Mouse (Mus musculus): Measurements from ENCODE around the gene Fyn.
A peak's percentile ranks its signal among the peaks of the same experiment; 100 is the strongest.

Fyn gene

DNA sequence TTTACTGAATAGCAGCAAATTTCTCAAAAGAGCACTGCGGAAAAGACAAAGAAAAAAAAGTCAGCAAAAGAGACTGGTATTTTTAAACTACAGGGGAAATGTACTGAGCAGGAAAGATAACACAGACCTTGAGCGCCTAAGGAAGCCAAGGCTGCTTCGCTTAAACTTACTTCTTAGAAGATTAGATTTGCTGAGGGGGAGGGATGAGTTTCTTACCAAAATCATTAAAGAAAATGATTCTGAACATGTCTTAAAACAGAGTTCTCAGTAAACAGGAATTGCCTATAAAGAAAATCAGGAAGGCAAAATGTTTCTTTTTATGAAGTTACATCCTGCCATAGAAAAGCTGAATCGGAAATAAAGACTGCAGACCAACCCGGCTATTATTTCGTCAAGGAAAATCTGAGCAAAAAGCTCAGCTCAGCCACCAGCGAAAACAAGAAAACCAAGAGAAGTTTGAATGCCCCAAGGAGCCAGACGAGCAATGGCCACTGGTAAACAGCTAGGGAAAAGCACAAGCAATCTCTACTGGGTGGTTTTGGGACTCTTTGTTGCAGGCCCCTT, at the start of gene Fyn:
TSS of gene Fyn (plus strand) at position 284 of the 564 bp plus-strand sequence.
- no peak for DNase-seq (ENCODE audit: low read depth, low spot score)

DNA sequence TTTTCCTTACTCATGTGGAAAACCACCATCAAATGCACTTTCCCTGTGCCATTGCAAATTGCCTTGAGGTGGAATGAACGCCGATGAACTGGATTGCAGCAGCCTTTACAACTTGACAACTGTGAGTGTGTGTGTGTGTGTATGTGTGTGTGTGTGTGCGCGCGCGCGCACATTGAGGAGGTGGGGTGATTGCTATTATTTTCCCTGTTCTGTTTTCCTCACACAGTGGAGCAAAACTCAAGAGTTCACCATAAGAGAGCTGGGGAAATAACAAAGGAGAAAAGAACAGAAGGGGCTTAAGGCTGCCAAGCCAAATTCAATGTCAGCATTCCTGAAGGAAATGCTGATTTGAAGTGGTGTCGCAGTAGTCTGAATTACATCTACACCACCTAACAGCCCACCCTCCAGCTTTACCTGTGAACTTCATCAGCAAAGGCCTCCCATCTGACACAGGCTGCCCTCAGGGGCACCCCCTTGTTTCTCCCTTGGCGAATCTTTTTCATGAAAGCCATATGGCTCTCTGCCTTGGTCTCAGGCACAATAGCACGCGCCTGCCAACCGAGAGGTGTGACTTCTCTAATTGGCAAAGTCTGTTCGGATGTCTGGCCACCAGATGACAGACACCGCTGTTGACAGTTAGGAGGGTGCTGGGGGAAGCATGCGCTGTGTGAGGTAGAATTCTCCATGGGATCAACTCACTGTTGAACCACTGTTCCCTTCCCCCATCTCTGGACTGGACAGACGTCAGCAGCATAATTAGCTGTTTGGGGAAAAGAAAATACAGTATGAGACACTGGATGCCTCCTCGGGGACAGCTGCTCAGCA, 47.6 kb upstream of the Fyn start:
- DNase-seq (ENCODE audit: low read depth, low spot score): no peak

DNA sequence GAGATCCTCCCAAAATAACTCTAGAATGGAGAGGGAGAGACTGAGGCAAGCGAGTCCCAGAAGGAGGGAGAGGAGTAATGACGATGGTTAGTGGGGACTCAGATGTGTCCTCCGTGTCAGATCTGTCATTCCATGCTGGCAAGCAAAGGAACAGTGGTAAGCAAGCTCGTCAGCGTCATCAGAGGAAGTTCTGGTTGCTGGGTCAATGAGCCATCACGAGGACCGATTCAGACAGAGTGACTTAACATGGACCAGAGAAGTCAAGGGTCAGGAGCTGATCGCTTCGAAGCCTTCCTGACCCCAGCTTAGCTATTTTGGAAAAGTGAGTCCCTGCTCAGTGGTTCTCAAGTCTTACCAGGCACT, 47.1 kb upstream of the Fyn start:
- no peak for DNase-seq (ENCODE audit: low read depth, low spot score)

DNA sequence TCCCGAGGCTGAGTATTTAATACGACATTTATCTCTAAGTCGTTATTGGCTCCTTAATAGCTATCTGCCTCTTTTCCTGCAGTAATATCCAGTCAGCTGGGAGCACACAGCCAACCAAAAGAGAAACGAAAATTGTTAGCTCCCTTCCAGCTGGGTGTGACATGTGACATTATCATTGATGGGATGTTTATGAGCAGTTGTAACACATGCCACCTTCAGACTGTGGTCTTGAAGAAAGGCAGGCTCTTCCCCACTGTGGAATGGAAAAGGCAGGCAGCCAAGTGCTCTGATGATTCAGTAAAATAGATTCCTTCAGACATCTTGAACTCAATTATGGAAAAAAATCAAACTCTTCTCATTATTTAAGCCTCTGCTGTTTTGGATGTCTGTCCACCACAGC, 46.5 kb upstream of the Fyn start:
- no peak for DNase-seq (ENCODE audit: low read depth, low spot score)

DNA sequence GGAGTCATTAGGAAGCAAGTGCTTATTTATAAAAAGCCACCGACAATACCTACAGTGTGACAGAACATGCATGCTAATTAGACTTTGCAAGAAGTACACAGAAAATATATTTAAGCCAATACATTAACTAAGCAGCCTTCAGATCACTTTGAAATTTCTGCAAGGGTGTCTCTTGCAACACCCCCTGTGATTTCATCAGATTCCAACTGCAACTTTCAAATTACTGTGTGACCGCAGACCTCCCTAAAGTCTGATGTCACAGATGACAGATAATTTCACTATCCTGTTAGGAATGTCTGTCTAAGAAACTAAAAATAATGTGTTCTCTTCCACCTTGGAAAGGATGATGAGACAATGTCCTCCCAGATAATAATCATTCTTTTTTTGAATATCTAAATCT, 44.4 kb upstream of the Fyn start:
- DNase-seq (ENCODE audit: low read depth, low spot score): no peak

DNA sequence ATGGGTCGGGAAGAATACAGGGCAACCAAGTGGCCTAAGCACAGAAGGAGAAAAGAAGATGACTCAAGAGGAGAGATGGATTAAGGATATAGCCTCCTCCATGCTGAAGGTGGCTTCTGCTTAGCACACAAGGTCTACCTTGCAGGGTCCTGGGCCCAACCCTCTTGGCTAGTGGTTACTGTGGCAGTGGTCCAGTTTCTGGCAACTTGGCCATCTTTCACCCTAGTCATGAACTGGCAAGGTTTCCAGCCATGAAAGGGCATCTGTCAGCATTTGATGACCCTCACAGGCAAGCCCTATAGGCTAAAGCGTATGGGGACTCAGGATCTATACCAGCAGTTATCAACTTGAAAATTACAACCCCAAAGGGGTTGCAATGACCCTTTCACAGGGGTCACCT, 40.0 kb upstream of the Fyn start:
- no peak for DNase-seq (ENCODE audit: low read depth, low spot score)

DNA sequence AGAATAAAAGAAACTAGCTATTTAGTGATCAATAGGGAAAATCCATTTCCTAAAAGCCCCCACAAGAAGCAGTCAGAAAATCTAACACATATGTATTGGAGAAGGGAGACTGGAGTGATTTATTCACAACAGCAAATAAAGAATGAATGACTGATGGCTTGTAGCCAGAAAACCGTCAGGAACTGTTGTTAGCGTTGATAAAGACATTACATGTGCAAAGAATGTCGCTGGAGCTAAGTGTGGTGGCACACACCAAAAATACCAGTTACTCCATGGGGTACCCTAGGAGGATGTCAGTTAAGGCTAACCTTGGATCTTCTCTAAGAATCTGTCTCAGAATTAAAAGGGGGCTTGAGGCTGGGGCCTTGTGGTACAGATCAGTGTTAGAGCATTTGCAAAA, 34.3 kb upstream of the Fyn start:
- DNase-seq (ENCODE audit: low read depth, low spot score): no peak

DNA sequence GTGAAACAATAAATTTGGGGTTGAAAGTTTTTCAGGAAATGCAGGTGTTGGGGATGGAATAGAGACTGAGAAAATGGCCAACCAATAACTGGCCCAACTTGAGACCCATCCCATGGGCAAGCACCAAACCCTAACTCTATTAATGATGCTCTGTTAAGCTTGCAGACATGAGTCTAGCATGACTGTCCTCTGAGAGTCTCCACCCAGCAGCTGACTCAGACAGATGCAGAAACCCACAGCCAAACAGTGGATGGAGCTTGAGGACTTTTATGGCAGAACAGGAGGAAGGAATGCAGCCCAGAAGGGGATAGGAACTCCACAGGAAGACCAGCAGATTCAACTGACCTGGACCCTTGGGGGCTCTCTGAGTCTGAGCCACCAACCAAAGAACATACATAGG, 32.8 kb upstream of the Fyn start:
- no peak for DNase-seq (ENCODE audit: low read depth, low spot score)

DNA sequence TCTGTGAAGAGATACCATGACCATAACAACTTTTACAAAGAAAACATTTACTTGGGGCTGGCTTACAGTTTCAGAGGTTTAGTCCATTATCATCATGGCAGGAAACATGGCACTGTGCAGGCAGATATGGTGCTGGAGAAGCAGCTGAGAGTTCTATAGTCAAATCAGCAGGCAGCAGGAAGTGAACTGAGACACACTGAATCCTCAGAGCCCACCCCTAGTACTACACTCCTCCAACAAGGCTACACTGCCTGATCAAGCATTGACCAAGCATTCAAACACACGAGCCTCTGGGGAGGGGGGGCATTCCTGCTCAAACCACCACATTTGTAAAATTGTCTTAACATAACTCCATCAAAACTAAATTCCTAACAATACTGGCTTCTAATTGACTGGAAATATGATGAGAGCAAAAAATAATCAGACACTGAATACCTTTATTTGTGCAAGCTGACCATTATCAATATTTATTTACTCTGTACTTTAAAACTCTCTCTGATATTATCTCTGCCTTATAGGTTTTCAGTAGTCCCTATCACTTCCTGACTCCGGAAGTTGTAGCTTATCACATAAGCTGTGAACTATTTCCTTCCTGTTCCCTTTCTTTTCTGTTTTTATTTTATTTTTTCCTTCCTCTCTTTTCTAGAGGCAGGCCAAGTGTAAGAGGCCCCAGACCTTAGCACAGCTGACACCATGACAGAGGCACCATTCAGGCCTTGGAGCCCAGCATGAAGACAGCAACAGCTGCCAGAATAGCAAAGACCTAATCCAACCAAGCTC, 29.3 kb upstream of the Fyn start:
- DNase-seq (ENCODE audit: low read depth, low spot score): no peak

DNA sequence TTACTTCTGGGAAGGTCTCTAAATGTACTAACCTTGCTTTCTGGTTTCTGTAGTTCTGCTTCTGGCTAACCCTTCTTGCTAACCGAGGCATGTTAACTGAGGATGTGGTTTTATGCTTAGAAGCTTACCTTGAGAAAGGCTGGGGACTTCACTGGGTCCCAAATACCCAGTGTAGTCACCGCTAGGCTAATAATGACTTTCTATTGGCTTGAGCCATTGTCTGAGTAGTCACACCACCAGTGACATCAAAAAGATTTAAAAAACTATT, 28.8 kb upstream of the Fyn start:
- DNase-seq (ENCODE audit: low read depth, low spot score): no peak

DNA sequence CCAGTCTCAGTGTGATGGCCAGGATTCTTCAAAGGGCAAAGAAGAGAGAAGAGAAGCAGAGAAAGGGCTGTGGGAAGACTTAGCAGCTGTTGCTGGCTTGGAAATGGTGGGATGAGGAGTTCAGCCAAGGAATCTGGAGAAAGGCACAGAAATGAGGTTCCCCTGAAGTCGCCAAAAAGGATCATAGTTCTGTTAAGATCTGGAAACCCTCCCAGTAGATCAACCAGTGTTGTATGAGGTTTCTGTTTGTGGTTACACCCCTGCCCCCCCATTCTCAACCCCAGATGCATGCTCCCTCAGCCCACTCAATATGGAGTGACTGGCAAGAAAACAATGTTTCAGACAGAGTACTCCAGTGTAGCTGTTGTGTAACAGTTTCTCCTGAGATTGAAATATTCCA, 25.1 kb upstream of the Fyn start:
- DNase-seq (ENCODE audit: low read depth, low spot score): no peak

DNA sequence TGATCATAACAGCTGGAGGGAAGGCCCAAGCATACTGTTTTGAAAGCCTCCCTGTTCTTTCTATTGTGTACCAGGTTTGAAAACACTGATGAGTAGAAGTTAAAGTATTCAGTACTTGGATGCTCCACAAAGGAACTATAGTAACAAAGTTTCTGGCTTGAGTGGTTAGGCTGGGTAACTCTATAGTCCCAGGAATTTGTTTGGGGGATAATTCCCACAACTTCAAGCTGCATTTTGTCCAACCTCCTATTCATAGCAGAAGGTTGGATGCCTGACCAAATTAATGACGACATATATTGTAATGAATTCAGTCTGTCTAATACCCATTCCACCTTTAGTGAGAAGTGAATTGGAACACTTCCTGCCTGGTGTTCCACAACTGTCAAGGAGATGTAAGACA, 22.7 kb upstream of the Fyn start:
- DNase-seq (ENCODE audit: low read depth, low spot score): no peak

DNA sequence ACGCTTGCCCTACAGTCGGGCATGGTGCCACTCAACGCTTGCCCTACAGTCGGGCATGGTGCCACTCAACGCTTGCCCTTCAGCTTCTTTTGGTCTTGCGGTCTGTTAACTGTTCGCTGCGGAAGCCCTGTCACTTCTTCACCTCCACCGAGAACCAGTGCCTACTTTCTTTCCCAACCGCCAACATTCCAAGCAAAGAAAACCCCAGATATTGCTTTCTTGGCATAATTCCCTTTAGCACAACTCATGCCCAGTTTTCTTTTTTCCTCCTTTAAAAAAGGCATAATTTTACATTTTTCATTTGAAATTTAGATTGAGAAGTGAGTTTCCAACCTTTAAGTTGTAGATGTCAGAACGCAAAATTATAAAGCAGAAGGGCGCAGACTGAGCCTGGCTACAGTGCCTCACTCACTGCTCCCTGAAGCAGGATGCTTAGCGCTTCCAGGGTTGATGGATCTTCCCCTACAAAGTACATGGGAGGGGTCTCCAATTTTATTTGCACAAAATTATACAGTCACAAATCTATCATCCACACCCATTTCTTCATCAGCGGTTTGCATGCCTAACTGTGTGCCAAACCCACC, 18.8 kb upstream of the Fyn start:
- no peak for DNase-seq (ENCODE audit: low read depth, low spot score)

DNA sequence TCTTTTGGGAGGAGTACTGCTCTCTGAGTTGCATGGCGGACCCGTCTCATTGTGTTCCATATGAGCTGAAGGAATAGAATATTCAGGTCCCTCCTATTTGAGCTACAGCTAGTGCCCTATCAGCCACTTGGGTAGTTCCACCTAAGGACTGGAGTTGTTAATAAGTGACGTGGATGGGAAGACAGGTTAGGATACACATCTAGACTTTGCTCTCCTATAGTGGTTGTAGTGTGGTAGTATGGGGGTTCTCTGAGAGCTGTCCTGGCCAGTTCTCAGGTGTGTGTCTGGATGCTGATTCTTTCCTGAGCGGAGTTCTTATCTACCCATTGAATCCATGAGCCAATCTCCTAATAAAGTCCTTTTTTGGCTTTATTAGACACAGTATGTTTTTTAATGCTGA, 4.5 kb upstream of the Fyn start:
- no peak for DNase-seq (ENCODE audit: low read depth, low spot score)

DNA sequence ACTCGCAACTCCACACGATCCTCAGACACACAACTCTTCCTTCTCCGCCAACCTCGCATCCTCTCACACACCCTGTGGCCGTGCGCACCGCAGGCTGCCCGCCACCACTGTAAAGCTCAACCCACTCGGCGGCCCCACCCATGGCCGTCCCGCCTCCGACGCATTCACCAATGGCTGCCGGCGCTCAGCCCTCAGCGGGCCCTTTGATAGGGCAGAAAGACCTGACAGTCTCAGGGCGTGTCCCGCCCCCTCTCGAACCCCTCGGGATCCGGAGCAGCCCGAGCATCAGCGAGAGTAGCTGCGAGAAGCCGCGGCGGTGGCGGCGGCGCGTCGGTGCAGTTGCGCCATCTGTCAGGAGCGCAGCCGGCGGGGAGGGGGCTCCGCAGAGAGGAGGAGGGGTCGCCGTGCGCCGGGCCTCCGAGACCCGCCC, 862 bp downstream of the Fyn start:
- DNase-seq (ENCODE audit: low read depth, low spot score): peak; percentile 69

DNA sequence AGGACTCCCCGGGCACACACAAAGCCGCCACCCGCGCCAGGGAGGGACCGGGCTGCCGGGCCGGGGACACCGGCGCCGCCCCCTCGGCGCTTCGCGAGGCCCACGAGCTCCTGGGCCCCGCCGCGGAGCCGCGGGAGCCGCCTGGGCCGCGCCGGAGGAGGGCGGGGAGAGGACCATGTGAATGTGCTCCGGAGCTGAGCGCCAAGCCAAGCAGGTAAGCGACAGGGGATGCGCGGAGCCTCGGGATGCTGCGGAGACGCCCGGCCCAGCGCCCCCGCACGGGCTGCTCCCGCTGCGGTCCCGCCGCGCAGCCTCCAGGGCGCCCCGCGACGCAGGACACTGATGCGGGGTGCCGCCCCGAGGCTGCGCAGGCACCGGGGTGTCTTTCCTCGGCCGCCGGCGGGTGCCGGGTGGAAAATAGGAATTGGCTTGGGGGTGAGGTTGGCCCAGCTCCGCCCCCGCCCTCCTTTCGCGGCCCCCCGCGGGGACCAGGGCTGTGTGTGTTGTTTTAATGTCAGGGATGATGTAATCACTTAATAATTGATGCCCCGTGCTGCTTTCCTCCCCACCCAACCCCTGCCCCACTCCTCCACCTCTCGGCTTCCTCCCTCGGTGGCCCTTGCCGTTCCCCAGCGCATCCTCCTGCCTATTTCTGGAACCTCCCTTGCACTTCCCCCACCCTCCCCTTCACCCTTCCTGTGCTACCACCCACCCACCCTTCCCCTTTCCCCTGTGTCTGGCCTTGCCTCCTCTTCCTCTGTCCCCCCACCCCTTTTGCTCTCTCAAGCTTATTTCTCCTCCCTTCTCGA, 1.5 kb downstream of the Fyn start:
- DNase-seq (ENCODE audit: low read depth, low spot score): no peak

DNA sequence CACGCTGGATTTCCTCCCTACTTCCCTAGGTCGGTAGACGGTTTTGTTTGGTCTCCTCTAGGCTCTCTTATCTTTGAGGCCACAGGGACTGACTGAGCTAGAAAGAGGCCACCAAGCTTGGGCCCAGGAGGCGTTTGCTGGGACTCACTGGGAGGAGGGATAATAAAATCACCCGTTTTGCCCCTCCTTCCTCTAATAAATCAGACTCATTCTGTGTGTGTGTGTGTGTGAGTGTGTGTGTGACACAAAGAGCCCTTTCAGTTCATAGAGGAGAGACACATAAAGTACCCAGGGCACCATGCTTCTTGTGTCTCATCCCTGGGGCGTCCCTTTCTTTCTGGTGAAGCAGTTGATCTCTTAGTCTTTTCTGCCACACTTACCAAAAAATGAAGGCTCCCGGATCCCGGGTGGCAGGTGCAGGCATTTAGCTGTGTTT, 2.1 kb downstream of the Fyn start:
- no peak for DNase-seq (ENCODE audit: low read depth, low spot score)

DNA sequence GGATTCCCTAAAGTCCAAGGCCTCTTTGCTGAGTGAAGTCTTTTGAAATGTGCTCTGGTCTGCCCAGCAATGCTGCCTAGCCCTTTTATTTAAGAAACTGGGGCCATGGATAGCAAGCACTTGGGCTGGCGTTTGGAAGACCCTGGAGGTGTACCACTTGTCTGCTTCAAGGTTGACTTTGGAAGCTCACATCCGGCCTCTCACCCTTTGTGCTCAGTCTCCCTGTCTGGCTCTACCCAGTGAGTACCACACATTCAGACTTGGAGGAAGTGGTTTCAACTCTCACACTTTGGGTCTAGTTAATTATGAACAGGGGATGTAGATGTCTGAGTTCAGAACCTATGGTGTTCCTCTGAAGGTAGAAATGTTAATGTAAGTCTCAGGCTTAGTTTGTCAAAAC, 2.8 kb downstream of the Fyn start:
- no peak for DNase-seq (ENCODE audit: low read depth, low spot score)

DNA sequence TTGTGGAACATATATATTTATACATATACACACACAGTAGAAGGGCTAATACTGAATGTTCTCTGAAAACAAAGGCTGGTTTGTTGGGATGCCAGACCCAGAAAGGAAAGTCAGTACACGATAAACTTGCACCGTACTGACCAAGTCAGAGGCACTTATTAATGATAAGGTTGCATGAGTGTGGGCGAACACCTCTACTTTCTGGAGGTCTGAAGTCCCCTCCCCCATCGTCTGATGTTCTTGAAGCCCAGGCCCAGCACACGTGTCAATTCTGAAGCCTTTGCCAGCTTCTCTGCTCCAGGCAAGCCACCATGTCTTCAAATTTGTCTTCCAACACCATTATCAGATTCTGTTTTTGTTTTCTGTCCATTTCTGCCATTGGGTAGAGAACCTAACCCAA, 3.3 kb downstream of the Fyn start:
- no peak for DNase-seq (ENCODE audit: low read depth, low spot score)

DNA sequence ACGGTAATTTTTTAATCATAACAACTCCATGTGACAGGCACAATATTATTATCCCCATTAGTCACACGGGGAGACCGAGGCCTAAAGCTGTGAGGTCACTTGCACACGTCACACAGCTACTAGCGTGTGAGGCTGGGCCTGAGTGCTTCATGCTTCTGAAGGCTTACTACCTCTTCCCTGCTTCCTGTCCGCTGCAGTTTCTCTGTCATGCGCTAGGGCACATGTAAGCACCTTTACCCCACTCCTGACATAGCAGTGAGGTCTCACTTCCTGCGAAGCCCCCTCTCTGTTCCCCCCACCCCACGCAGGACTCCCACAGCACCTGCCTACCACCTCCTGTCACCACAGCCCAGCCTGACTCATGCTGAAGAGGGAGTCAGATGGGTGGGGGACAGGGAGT, 8.0 kb downstream of the Fyn start:
- DNase-seq (ENCODE audit: low read depth, low spot score): no peak

DNA sequence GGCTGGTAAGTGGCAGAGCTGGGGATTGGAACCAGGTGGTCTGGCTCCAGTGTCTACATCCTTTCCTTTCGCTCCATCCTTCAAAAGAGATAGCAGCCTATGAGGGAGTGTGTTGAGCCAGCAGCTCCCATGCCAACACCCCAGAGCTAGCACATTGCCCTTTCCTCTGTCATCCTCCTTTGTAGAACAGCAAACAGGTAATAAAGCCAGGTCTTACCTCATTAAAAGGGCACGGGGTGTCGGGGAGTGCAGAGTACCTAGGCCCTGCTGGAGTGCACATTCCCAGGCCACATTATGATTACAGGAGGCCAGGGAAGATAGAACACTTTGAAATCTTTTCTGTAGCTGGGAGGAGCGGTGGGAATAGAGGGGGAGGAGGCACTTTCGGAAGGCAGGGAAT, 8.6 kb downstream of the Fyn start:
- no peak for DNase-seq (ENCODE audit: low read depth, low spot score)

DNA sequence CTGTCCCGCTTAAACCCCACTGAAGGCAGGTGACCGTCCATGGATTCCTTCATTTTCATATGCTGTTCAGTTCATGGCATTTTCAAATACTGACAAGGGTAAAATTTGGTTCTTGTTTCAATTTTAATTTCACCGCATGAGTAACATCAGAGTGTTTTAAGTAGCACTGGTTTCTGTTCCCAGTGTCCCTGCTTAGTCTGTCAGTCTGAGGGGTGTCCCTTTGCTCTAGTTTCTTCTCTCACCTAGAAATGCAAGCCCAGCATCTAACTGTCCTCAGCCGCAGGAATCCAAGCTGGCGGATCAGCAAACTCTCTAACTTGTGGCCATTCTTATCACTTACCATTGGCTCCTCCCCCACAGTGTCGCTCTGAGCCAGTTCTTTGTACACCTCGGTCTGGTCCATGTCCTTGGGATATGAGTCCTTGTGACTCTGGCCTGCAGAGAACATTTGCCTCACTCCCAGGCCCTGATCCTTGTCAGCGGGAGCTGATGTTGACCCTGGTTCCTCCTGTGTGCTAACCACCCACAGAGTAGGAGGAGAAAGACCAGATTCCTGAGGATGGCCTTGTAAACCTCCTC, 9.5 kb downstream of the Fyn start:
- DNase-seq (ENCODE audit: low read depth, low spot score): no peak
